Mouse (Mus musculus) bone marrow, adult 2 months (tissue): ENCODE results near the gene Plekha4.

Experiments used
- CTCF ChIP-seq: fragments of 200-500 bp; IDR thresholded peaks from 2 replicates; pipeline ENCODE4 v1.5.1; 2011; ENCODE audit warnings: low read length, control low read depth; ENCODE audit not compliant: control insufficient read depth, insufficient read depth
- POLR2A ChIP-seq: fragments of 200-500 bp; IDR thresholded peaks from 2 replicates; pipeline ENCODE4 v1.6.1; 2011; ENCODE audit warnings: low read depth, mild to moderate bottlenecking, control low read depth, low read length, borderline replicate concordance; ENCODE audit not compliant: control insufficient read depth

DNA sequence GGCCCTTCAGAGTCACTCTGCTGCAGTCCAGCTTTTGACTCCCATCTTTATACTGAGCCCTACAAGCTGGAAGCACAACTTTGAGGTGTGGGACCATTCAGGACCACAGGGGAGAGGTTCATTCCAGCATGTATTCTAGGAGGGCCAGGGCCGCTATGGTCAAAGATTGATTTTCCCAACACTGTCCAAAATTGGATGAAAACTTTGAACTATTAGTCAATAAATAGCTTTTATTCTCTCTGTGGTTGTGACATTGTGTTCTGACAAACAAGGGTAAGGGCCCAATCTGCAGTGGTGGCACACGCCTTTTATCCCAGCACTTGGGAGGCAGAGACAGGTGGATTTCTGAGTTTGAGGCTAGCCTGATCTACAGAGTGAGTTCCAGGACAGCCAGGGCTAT lies 27.9 kb downstream of the Plekha4 start:
- TF ChIP-seq CTCF: no peak
- no peak for TF ChIP-seq POLR2A
